Mouse (Mus musculus) kidney, adult 2 months (tissue): ENCODE measurements around the gene Rcc2. TPM values are rescaled to one million over a fixed set of nuclear protein-coding genes. Genes with fewer than 3 reads are reported as not detected.

ENCODE experiments used
- DNase-seq: peaks from one replicate; pipeline ENCODE4 v3.0.0; 2021
- H3K27ac ChIP-seq: fragments of 200-500 bp; 2 replicates; pipeline ENCODE4 v1.5.1; 2012; ENCODE audit warnings: low read depth, low read length, control low read depth, inconsistent platforms; ENCODE audit not compliant: insufficient read depth
- H3K27me3 ChIP-seq: fragments of 200-500 bp; replicated peaks from 2 replicates; pipeline ENCODE4 v1.6.1; 2012; ENCODE audit warnings: mild to moderate bottlenecking, moderate library complexity, low read length, inconsistent platforms; ENCODE audit not compliant: control insufficient read depth, insufficient read depth
- H3K36me3 ChIP-seq: fragments of 200-500 bp; 2 replicates; pipeline ENCODE4 v1.6.1; 2012; ENCODE audit warnings: mild to moderate bottlenecking, moderate library complexity, low read length, inconsistent platforms; ENCODE audit not compliant: control insufficient read depth, insufficient read depth
- H3K4me1 ChIP-seq: fragments of 200-500 bp; 2 replicates; pipeline ENCODE4 v1.6.1; 2011; ENCODE audit warnings: low read length; ENCODE audit not compliant: control insufficient read depth, insufficient read depth
- H3K4me3 ChIP-seq: fragments of 200-500 bp; 2 replicates; pipeline ENCODE4 v1.5.1; 2011; ENCODE audit warnings: mild to moderate bottlenecking, low read depth, low read length, control low read depth; ENCODE audit not compliant: insufficient read depth
- CTCF ChIP-seq: fragments of 200-500 bp; conservative IDR thresholded peaks from 2 replicates; pipeline ENCODE4 v1.5.1; 2011; ENCODE audit warnings: low read depth, mild to moderate bottlenecking, control low read depth, low read length, moderate library complexity, mixed read lengths; ENCODE audit not compliant: insufficient read depth, insufficient read length
- POLR2A ChIP-seq: fragments of 200-500 bp; IDR thresholded peaks from one replicate; pipeline ENCODE4 v1.6.1; 2011; ENCODE audit warnings: low read depth, low read length, control low read depth
- WGBS: fragments of 180-500 bp; shearing (Covaris S2); methylation state at CpG from one replicate; pipeline ENCODE4 v1.1.7; 2018; 5-methylcytosine and 5-hydroxymethylcytosine counted together
- polyA plus RNA-seq: library from polyadenylated mRNA; depleted of rRNA; stranded (reverse); fragments of >200 nt; gene quantifications from 2 replicates; pipeline ENCODE4 v1.2.3, GENCODE M21; 2012

Rcc2 gene
- polyA plus RNA-seq, 1 experiment = 20.9 TPM

GRCm38 (mm10) chr4:140704166-140704565 is 3.8 kb downstream of the Rcc2 start:
- H3K27ac ChIP-seq = no peak overlapping the region
- DNase-seq = peak; percentile 33
- 43% methylated on average over 4 of the region's 4 CpGs for WGBS
- no peak for TF ChIP-seq CTCF
- TF ChIP-seq POLR2A = no peak
- H3K27me3 ChIP-seq = no peaks in the 10 kb centered on the region
- H3K4me3 ChIP-seq = no peak overlapping the region
- H3K4me1 ChIP-seq = no peaks in the 10 kb centered on the region; the same call in 1 of the 2 replicates
- H3K36me3 ChIP-seq = no peaks in the 10 kb centered on the region

GRCm38 (mm10) chr4:140707615-140708014 is 7.3 kb downstream of the Rcc2 start:
- 82% methylated on average over 4 of the region's 4 CpGs for WGBS
- Histone ChIP-seq H3K27ac (no peak overlapping the region), H3K4me1 (no peaks in the 10 kb centered on the region; the same call in 1 of the 2 replicates), H3K36me3 (no peaks in the 10 kb centered on the region), H3K27me3 (no peaks in the 10 kb centered on the region), H3K4me3 (no peak overlapping the region)
- TF ChIP-seq POLR2A (no peak), CTCF (no peak)
- no peak for DNase-seq

DNA sequence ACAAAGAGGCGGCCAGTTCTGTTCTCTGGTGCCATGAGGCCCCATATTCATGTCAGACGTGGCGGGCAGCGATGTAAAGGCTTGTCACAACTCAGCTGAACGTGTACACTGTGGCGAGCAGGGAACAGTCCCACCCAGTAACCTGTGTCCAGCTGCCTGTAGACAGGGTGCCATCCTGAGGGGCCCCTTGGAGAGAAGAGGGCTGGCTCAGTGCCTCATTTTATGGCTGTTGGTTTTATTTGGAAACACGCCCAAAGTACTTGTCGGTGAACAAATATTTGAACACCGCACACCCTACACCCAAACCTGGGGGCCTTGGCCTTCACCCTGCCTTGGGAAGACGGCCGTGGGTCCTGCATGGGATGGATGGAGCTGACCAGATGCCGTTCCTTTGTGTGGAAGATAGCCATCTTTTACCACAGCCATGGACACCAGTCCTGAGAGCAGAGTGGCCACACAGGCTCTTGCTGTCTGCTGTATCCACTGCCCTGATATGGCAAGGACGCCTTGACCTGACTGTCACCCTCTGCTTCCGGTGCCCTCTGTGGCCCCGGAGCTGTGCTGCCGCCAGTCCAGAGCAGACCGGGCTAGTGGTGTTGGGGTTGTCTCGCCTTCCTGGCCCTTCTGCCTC is 8.1 kb downstream of the Rcc2 start:
- no peak for DNase-seq
- Histone ChIP-seq H3K4me3 (no peak overlapping the region), H3K36me3 (no peaks in the 10 kb centered on the region), H3K27ac (no peak overlapping the region), H3K27me3 (no peaks in the 10 kb centered on the region), H3K4me1 (no peaks in the 10 kb centered on the region; the same call in 1 of the 2 replicates)
- TF ChIP-seq POLR2A (no peak), CTCF (no peak)
- 75% methylated on average over 18 of the region's 18 CpGs for WGBS

GRCm38 (mm10) chr4:140709111-140709510 is 8.8 kb downstream of the Rcc2 start:
- Histone ChIP-seq H3K36me3 (no peaks in the 10 kb centered on the region), H3K27ac (no peak overlapping the region)
- no peak for TF ChIP-seq POLR2A

DNA sequence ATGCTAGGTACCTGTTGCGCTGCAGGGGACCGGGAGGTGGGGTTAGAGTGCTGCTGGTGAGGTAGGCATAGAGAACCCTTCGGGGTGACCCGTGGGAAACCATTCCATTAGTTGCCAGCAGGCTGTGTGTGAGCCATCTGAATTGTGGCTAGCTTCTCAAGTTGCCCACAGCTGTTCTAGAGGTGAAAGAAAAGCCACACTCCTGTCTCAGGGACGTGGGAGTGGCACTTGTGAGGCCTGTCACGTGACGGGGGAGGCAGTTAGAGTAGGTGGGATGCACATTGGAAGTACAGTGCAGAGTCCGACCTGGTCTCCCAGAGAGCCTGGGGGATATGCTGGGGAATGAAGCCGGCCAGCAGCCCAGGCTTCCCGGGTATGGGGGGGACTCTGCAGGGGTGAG is 9.3 kb downstream of the Rcc2 start:
- no peak overlapping the region for H3K4me3 ChIP-seq
- H3K27ac ChIP-seq = no peak overlapping the region
- H3K36me3 ChIP-seq = no peaks in the 10 kb centered on the region
- WGBS = 79% methylated on average over 10 of the region's 10 CpGs
- DNase-seq = no peak
- no peak for TF ChIP-seq CTCF
- no peak for TF ChIP-seq POLR2A
- H3K4me1 ChIP-seq = no peaks in the 10 kb centered on the region
- H3K27me3 ChIP-seq = no peaks in the 10 kb centered on the region

More at GRCm38 (mm10) chr4:140709111-140709510, 8.8 kb downstream of the Rcc2 start:
- 86% methylated on average over 7 of the region's 7 CpGs for WGBS
- no peak for DNase-seq
- Histone ChIP-seq H3K4me3 (no peak overlapping the region), H3K27me3 (no peaks in the 10 kb centered on the region), H3K4me1 (no peaks in the 10 kb centered on the region)

DNA sequence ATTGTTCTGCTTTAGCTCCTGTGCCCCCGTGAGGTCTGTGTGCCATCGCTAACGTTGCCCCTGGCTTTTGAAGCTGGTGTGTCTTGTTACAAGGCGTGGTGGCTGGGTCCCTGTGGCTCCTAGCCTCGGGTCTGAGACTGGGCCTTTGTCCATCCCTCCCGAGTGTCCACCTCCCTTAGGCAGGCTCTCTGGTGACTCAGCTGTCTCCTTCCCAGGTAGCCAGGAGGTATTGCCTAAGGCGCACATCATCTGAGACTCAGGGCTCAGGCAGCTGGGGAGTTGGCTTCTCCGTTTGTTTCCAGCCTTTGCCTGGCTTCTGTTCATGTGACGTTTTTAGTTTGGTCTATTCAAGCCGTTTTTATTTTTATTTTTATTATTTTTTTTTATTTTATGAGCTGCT is 10.4 kb downstream of the Rcc2 start:
- 76% methylated on average over 10 of the region's 10 CpGs for WGBS
- no peaks in the 10 kb centered on the region for H3K4me1 ChIP-seq

DNA sequence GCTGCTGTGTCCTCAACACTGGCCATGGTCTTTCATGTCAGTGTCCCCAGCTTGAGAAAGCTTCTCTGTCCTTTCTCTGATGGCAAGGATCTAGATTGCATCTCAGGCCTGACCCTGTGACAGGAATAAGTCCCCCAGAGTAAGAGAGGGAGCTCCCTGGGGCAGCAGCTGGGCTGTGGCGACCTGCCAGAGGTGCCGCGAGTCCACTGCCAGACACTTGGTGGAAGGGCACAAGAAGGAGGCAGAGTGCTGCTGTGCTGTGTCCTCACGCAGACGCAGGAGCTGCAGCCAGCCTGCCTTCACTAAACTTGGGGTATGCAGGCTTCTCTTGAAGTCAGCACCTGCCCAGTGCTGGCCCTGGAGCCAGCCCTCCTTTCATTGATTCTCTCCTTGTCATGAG is 11.0 kb downstream of the Rcc2 start:
- DNase-seq = no peak
- no peaks in the 10 kb centered on the region for H3K36me3 ChIP-seq
- TF ChIP-seq CTCF (no peak), POLR2A (no peak)
- no peaks in the 10 kb centered on the region for H3K4me1 ChIP-seq
- no peaks in the 10 kb centered on the region for H3K27me3 ChIP-seq
- H3K27ac ChIP-seq = no peak overlapping the region
- H3K4me3 ChIP-seq = no peak overlapping the region
- WGBS = 77% methylated on average over 5 of the region's 5 CpGs

More for the DNA sequence above, 10.4 kb downstream of the Rcc2 start:
- DNase-seq = no peak
- Histone ChIP-seq H3K36me3 (no peaks in the 10 kb centered on the region), H3K27ac (no peak overlapping the region), H3K27me3 (no peaks in the 10 kb centered on the region), H3K4me3 (no peak overlapping the region)
- no peak for TF ChIP-seq CTCF
- no peak for TF ChIP-seq POLR2A
